Mouse (Mus musculus) gastrocnemius, adult 8-10 months (tissue): ENCODE data around the gene Hist1h4b. TPM values are rescaled to one million over a fixed set of nuclear protein-coding genes. Genes with fewer than 3 reads are reported as not detected.
A peak's percentile ranks its signal among the peaks of the same experiment; 100 is the strongest.
"Not testable (repeated sequence)": the region's sequence is repeated elsewhere in the genome, so short reads cannot be mapped to it uniquely, and the experiment has no call there.

ENCODE experiments used
- DNase-seq, 2 experiments: peaks; one replicate each; pipeline ENCODE4 v3.0.0; 2022; ENCODE audit warnings: low spot score in 2 of 2
- total RNA-seq, 4 experiments: library from RNA; stranded (reverse); gene quantifications; 2 replicates each; pipeline ENCODE4 v1.2.4; 2022

The Hist1h4b gene
- 1 to 10 TPM in 2 of 4 experiments, under 1 TPM in 1, not detected in 1; 0.82 to 2.9 (median 1.8) TPM for total RNA-seq

- DNase-seq: peak in 1 of 2 experiments; percentile 17
Observed at GRCm38 (mm10) chr13:23756790-23757189, at the start of gene Hist1h4b. Gene Hist1h4b, plus strand, starts transcription at chr13:23757013.

- DNase-seq: no peak
Observed at GRCm38 (mm10) chr13:23708041-23708440, 48.8 kb upstream of the Hist1h4b start.

GRCm38 (mm10) chr13:23708654-23709053 lies 48.2 kb upstream of the Hist1h4b start:
- DNase-seq: no peak

- no peak for DNase-seq
Observed at GRCm38 (mm10) chr13:23709714-23710373, 47.0 kb upstream of the Hist1h4b start.

DNA sequence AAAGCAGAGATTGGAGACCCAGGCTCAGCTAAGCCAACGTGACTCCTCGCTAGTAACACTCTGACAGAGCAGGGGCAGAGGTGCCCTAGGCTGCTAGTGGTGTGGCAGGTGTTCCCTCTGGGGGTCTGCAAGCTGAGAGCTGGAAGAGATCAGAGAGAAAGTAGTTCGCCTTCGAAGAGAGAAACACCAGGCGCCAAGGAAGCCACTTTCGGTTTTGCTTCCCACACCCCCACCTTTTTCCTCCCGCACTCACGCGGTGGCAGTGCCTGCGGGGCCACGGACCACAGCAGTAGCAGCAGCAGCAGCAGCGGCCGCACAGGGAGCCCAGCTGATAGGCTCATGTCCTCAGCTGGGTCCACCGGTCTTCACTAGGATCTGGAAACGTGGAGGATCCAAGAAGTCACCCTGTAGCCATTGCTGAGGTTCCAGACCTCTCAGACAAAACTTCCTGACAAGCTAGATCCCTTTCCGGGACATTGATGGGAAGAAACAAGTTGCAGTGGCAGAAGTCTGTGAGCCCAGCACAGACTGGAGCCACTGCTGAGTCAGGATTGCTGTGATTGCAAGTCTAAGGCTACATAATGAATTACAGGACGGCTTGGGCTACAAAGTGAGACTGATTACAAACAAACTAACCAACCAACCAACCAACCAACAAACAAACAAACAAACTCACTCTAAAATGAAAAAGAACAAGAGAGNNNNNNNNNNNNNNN lies 46.3 kb upstream of the Hist1h4b start, which contains the start of gene Hfe:
Hfe (minus strand) TSS at position 481 of the 716 bp plus-strand sequence.
- DNase-seq: peak; percentile 48 to 61

DNA sequence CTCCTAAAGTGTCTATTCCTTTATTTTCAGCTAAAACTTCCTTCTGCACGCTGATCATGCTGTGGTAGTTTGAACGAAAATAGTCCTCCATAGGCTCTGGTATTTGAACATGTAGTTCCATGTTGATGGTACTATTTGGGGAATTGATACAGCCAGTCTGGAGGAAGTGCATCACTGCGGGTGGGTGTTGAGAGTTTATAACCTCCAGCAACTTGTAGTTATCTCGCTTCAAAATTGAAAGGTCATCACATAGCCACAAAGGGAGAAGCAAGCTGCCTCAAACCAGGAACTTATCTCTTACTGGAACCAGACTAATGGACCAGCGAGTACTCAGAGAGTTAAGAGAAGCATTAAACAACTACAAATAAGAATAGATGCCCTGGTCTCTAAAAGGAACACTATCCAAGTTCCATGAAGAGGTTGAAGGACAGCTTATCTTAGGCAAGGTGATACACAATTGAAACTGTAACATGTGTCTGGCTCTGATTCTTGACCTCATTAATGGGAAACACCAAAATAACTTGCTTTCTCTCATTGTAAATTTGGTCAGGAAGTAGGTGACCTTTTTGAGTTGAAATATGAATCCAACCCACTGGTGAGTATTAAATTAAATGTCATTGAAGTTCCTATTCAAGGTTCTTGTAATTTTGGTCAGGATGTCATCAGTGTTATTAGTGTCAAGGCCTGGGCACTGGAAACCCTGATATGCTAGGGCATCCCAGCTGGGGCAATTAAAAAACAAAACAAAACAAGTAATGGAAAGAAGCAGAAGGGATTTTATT lies 40.4 kb upstream of the Hist1h4b start:
- no peak for DNase-seq

- no peak for DNase-seq
Observed at GRCm38 (mm10) chr13:23717176-23717575, 39.6 kb upstream of the Hist1h4b start.

DNA sequence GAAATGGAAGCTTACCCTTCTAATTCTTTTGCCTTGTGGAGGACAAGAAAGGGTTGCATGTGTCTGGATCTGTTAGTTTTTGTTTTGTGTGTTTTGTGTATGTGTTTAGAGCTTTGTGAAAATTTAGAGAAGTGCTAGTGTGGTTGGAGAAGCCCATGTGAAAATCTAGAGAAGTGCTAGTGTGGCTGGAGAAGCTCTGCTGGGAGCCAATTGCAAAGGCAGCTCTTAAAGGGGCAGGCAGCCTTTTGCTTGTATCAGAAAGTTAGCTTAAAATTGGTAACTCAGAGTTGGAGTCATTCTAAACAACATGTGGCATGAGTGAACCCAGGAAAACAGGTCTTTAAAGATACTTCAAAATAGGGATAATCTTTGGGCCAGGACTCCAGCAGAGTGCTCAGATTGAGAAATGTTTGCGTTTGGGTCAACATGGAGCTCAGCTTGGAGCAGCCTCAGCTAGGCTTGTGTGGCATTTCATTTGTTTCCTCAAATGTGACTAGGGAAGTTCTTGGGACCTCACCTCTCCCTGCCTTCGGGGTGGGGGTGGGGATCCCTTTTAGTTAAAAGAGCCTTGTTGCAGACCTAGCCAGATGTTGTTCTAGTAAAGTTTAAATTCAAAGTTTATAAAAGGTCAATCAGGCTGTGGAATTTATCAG lies 39.1 kb upstream of the Hist1h4b start:
- not testable (repeated sequence) for DNase-seq

DNA sequence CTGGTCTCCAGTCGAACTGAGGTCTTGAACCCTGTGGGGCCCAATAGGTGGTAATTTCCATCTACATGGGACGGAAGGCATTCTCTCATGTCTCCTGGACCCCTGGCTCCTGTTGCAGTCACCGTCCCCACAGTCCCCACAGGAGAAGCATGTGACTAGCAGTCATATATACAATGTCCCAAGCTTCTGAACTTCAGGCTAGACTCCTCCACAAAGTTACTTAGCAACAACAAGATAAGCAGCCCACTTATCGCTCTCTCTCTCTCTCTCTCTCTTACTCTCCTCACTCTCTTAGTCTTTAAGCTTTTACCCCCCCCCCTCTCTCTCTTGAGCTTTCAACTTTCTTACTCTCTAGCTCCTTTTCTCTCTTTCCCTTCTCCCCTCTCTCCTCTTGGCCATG lies 32.6 kb upstream of the Hist1h4b start:
- no peak for DNase-seq

GRCm38 (mm10) chr13:23725213-23725612 lies 31.6 kb upstream of the Hist1h4b start:
- DNase-seq: no peak

- DNase-seq: no peak
Observed at GRCm38 (mm10) chr13:23728472-23729191, 28.2 kb upstream of the Hist1h4b start.

GRCm38 (mm10) chr13:23729192-23729525 lies 27.7 kb upstream of the Hist1h4b start:
- no peak for DNase-seq

GRCm38 (mm10) chr13:23729706-23730105 lies 27.1 kb upstream of the Hist1h4b start:
- no peak for DNase-seq

GRCm38 (mm10) chr13:23730479-23730878 lies 26.3 kb upstream of the Hist1h4b start:
- no peak for DNase-seq

GRCm38 (mm10) chr13:23732156-23732804 lies 24.5 kb upstream of the Hist1h4b start:
- DNase-seq: no peak

- no peak for DNase-seq
Observed at GRCm38 (mm10) chr13:23737091-23737490, 19.7 kb upstream of the Hist1h4b start.

GRCm38 (mm10) chr13:23738041-23738440 lies 18.8 kb upstream of the Hist1h4b start:
- no peak for DNase-seq

- DNase-seq: peak; percentile 83 to 87
Observed at GRCm38 (mm10) chr13:23738677-23739068, 18.1 kb upstream of the Hist1h4b start, which contains the start of gene Hist1h1c. Gene Hist1h1c, plus strand, starts transcription at chr13:23738808.

GRCm38 (mm10) chr13:23739069-23739921 lies 17.5 kb upstream of the Hist1h4b start:
- DNase-seq: peak; percentile 91 to 93
